Mouse (Mus musculus) erythroid progenitor cell, adult 5-6 weeks (primary cell): ENCODE results near the gene Rhot2. TPM values are rescaled to one million over a fixed set of nuclear protein-coding genes. Genes with fewer than 3 reads are reported as not detected.
A peak's percentile ranks its signal among the peaks of the same experiment; 100 is the strongest.
"Not testable (repeated sequence)": the region's sequence is repeated elsewhere in the genome, so short reads cannot be mapped to it uniquely, and the experiment has no call there.

Experiments used
- ATAC-seq: replicated peaks from 2 replicates; pipeline ENCODE4 v1.8.0; 2016; ENCODE audit warnings: moderate number of reproducible peaks, mild to moderate bottlenecking, moderate TSS enrichment, inconsistent platforms; ENCODE audit not compliant: poor library complexity, low FRiP score, severe bottlenecking
- total RNA-seq, 2 experiments: library from RNA; stranded (forward) in 1 of 2; stranded (reverse) in 1 of 2; fragments of 150-400 nt in 1 of 2; fragments of 186-747, 209-891 nt in 1 of 2; gene quantifications; 2 replicates each; pipeline versions ENCODE4 v1.2.3 to v1.2.4; 2015 to 2017; ENCODE audit warnings: low replicate concordance in 2 of 2

Gene Rhot2
- total RNA-seq, 2 experiments from 2014 or later, result 34.4 to 41.5 TPM

DNA sequence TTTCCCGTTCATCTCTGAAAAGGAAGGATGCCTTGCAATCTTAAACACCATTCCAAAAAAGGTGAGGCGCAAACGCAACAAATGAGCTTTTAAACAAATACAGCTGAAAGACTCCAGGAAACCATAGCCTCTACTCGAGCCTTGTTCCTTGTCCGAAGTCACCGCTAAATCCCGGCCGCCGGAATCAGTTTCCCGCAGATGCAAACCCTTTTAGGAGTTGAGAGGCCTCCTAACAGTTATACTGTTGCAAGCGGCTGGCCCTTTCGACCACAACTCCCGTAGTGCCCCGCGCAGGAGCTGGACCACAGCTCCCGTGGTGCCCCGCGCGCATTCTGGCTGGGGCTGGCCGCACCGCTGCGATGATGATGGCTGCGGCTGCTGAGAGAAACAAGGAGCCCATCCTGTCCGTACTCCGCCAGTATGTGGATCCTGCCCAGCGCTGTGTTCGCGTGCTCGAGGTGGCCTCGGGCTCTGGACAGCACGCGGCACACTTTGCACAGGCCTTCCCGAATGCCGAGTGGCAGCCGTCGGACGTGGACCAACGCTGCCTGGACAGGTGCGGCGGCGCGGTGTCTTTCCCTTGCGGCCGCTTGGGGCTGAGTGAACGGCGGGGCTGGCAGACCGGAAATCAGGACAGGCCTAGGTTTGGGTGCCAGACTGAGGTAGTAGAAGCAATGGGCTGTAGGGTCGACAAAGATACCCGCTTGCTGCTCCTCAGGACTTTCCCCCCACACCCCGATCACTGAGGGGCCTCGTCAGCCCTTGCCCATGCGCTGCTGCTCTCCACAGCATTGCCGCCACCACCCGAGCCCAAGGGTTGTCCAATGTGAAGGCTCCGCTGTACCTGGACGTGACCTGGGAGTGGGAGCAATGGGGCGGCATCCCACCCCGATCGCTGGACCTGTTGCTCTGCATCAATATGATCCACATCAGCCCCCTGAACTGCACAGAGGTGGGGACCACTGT is 30.8 kb upstream of the Rhot2 start:
- peak; percentile 85 for ATAC-seq

DNA sequence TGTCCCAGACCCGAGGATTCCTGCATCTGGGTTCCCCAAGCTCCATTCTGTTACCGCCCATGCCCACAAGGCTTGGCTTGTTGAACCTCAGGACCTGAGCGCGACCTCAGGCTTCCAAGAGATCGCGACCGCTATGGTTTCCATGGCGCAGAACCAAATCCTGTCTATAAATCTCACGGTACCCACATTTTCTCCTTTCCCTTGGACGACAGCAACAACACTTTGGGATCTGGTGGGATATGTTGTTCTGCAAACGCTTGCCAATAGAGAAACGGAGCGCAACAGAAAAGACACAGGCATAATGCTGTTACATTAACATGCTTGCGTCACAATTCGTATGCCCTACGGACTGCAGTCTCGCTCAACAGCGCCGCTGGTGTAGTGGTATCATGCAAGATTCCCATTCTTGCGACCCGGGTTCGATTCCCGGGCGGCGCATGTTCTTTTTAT is 30.1 kb upstream of the Rhot2 start, which contains the start of gene Mettl26:
TSS of gene Mettl26 (plus strand) at position 354 of the 450 bp plus-strand sequence.
- peak; percentile 78 for ATAC-seq

DNA sequence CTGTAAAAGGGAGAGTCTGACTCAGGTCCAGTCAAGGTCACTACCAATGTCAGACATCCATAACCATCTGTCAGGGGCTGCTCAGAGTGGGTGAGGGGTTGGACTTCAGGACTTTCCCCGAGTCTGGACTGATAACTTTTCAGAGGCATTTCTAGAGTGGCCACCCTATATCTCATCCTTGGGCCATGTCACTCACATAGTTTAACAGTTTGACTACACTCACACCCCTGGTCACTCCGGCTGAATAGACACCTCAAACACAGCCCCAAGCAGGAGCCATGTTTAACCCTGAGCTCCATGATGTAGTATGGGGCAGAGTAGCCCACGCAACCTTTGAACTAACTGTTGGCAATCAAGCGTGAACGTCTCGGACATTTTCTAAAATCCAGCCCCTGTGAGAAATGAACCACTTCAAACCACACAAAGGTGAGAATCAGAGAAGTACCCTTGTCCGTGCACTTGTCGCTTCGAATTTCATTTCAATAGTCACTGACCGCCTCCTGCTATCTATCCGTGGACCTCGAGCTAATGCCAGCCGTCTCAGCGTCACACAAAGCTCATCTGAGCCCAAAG is 29.6 kb upstream of the Rhot2 start:
- 0 out of 2 replicates have a peak, but pooled peaks have one; percentile 8 for ATAC-seq

DNA sequence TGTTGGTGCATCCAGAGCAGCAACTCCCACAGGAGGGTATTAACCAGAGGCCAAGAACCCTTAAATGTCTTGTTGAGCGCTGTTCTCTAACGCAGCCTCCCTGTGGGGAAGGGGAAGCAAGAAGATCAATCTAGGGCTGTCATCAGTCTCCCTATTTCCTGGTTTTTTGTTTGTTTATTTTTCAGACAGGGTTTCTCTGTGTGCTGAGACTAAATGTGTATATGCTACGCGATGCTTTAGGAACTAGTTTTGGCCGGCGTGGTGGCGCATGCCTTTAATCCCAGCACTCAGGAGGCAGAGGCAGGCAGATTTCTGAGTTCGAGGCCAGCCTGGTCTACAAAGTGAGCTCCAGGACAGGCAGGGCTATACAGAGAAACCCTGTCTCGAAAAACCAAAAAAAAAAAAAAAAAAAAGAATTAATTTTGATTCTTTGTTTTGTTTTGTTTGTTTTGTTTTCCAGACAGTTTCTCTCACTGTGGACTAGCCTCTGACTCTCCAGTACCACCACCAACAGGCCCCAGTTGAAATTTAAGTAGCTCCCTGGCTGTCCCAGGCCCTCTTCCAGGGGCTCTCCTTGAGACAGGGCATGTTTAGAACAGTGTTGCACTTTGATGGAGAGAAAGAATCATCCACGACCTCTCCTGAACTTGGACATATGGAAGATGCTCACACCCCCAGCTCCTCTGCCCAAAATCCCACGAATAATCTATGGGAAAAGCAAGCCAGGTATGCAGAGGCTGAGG is 28.9 kb upstream of the Rhot2 start:
- no peak for ATAC-seq

DNA sequence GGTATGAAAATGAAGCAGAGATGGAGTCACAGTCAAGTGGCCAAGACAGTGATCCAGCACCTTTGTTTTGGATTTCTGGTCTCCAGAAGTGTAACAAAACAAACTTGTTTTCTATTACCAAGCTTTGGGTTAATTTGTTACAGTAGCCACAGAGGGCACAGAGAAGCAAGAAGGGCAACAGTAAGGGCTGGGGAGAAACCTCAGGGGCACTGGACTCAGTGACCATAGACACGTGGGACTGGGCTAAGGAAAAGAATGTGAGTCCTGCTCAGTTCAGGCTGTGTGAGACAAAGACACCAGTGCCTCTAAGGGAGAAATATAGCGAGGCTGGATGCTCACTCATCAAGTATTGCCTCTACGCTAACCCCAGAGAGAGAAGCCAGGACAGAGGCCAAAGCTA is 28.0 kb upstream of the Rhot2 start:
- no peak for ATAC-seq

DNA sequence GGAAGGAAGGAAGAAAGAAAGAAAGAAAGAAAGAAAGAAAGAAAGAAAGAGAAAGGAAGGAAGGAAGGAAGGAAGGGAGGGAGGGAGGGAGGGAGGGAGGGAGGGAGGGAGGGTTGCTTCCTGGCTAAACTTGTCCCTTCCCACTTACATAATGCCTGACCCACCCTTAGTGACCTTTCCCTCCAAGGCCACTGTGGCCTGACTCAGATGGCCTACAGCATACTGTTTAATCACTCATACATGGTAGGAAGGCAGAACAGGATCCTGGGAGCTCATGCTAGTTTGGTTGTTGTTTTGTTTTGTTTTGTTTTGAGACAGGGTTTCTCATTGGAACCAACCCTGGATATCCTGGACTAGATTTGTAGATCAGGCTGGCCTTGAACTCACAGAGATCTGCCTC is 26.9 kb upstream of the Rhot2 start:
- not testable (repeated sequence) for ATAC-seq

DNA sequence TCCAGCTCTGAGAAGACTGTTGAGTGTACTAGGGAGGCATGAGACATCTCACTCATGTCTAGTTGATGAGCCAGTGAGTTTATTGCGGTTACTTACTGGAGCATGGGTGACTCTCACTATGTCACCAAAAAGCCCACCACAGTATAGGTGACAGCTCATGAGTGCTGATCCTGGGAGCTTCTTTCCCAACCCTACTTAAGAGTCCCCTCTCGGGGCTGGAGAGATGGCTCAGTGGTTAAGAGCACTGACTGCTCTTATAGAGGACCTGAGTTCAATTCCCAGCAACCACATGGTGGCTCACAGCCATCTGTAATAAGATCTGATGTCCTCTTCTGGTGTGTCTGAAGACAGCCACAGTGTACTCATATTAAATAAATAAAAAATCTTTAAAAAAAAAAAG is 25.3 kb upstream of the Rhot2 start:
- ATAC-seq, result no peak

DNA sequence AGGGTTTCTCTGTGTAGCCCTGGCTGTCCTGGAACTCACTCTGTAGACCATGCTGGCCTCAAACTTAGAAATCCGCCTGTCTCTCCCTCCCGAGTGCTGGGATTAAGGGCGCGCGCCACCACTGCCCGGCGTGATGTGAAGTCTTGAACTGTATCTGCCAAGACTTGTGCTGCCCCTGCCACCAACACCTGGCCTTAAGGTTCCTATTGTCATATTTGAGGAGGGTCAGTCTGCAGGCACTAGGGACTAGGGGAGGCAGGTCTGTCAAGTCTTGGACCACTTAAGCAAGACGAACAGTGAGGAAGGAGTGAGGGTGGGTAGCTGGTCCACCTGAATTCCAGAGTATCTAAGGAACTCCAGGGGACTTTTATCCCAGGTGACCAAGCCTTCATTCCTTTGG is 24.8 kb upstream of the Rhot2 start:
- no peak for ATAC-seq

DNA sequence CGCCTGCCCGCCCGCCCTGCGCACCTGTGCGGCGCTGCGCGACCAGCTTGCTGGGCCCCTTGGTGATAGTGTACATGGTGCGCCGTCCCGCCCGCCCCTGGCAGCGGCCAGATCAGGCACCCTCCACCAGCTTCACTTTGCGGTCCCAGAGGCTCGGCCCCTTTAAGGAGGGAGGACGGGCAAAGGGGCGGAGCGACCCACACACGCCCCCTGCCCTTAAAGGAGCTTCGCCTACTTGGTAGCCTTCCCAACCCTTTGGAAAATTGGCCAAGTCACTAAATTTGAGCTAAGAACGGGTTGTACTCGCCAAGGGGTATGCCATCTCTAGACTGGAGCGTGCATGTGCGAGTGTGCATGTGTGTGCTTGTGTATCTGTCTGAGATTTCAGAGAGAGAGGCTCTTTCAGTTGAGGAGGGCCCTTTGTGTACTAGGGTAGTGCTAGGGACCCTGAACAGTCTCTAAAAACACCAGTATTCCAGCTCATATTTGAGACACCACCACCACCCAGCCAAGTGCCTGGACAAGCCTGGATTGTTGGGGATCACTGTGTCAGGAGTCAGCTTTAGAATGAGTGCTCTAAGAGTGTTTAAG is 24.0 kb upstream of the Rhot2 start, which contains the start of gene Mcrip2:
TSS of gene Mcrip2 (minus strand) at position 164 of the 591 bp plus-strand sequence.
- no peak for ATAC-seq

DNA sequence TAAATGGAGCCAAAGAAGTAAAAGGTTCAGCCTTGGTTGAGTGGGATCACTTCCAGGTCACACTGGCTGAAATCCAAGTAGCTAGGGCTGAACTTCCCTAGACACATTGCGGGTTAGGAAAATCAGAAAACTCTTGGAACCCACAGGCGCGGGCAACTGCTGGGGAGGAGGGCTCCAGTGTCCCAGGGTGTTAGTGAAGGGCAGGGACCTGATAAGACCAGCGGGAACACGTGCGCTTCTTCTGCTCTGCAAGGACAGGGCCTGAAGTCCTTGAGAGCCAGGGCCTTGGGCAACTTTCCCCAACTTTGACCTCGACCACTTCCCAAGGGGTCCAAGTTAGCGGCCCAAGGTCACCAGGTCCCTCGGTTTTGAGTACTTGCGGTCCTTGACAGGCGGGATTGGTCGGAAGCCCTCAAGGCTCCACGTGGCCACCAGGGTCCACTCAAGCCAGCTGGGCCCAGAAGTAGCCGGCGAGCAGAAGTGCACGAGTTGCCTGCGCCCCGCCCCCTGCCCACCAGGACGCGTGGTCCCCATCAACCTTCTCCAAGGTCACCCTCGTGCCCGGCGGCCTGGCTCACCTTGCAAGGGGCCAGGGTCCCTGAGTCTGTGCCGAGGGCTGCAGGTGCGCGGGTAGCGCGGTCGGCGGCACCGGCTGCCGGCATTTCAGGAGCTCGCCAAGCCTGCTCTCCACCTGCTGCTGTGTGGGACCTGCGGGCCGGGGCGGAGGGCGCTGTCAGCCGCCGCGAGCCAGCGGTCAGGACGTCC is 23.4 kb upstream of the Rhot2 start:
- ATAC-seq, result peak; percentile 61

DNA sequence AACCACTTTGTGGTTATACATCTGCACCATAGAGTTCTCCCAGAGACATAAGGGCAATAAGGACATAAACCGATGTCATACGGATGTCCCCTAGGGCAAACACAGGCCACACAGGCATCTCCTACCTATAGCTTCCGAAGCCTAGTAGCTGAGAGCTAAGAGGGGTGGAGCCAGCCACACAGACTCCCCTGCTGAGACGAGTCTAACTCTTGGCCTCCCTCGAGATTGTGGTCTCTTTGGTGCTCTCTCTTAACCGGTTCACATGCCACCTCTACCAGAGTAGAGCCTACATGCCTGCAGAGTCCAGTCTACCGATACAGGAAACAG is 22.8 kb upstream of the Rhot2 start:
- ATAC-seq, result no peak

DNA sequence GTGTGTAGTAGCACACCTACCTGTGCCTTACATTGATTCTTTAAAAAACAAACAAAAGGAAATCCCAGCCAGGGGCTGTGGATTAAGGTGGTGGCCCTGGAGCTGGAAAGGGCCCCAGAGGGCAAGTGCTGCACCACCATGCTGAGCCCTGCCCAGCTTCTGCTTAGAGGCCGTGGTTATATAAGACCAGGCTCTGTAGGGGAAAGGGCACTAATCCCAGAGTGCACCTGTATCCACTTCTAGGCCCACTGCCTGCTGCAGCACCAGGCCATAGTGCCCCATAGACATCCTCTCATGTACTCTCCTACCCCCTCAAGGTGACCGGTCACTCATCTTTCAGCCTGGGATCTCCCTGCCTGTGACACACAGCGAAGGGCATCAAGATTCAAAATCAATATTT is 21.5 kb upstream of the Rhot2 start:
- no peak for ATAC-seq

DNA sequence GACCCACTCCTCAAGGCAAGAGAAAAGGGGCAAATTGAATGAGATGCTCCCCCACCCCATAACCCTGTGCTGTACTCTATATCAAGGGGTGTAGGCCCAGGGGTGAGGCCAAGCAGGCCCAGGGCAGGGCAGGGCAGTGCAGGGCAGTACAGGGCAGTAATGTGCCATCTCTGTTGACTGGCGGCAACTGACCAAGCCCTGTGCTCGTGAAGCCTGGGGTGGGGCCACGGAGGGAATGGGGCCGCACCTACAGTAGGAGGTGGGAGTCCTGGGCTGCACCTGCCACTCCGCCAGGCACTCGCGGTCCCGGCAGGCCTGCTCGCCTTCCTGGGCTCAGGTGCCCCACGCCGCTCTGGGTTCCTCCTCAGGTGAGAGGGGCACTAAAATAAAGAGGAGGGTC is 20.6 kb upstream of the Rhot2 start:
- no peak for ATAC-seq

DNA sequence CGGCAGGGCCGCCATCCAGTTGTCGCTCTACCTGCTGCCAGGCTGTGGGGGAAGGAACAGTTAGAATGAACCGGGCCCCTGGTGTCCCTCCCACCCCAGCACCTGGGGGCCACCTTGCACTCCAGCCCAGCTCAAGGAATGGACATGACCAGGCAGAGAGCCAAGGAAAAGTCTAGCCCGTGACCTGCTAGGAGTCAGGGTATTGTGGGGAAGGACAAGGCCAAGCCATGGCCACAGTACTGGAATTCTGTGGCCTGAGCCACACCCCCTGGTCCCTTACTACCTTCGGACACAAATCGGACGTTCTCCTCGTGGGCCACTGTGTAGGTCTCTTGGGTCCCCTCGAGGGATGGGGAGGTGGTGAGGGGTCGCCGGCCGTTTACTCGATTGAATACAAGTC is 19.7 kb upstream of the Rhot2 start:
- ATAC-seq, result no peak

DNA sequence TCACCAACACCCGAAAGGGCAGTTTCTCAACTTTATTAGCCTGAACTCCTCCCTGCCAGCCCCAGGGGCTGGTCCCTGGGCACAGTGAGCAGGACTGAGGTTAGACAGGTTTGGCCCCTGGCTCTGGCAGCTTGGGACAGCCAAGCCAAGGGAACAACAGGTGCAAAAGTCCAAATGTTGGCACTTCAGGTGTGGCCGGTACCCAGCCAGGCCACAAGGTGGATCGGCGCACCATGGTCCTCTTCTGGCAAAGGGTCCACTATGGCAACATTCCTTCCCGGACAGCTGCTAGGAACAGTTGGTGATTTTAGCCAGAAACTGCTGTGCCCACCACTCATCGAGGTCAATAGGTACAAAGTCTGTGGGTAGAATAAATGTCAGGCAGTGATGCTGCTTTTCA is 19.0 kb upstream of the Rhot2 start:
- ATAC-seq, result no peak

DNA sequence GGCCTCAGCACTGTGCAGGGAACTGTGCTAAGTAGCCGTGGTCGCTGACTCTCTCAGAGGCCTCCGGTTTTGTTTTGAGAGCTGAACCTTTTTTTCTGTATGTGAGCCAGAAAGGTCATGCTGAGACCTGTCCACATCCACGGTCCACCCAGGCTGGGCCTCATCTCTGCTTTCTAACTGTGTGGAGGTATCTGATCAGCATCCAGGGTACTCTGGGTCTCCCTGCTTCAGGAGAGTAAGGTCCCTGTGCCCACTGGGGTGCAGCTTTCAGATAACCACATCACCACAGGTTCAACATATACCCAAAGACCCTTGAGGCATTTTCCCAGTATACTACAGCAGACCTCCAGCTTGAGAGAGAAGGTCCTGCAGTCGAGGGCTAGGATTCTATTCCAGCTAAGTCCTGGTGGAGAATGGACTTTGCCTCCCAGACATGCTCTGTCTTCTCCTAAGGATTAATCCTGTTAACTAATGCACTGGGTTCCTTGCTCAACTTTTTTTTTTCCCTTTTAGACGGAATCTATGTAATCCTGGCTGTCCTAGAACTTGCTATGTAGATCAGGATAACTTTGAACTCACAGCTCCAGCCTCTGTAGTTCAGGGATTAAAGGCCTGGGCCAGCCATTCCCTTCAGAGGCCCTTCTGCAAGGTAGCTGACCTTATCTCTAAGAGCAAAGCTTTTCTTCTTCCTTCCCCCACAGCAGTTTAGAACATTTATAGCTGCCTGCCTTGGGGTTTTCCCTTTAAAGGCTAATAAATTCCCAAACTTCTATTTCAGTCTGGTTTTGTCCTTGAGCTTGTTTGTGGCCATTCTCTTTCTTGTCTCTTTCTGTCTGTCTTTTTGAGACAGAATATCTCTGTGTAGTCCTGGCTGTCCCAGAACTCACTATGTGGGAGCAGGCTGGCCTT is 17.3 kb upstream of the Rhot2 start:
- ATAC-seq, result no peak

DNA sequence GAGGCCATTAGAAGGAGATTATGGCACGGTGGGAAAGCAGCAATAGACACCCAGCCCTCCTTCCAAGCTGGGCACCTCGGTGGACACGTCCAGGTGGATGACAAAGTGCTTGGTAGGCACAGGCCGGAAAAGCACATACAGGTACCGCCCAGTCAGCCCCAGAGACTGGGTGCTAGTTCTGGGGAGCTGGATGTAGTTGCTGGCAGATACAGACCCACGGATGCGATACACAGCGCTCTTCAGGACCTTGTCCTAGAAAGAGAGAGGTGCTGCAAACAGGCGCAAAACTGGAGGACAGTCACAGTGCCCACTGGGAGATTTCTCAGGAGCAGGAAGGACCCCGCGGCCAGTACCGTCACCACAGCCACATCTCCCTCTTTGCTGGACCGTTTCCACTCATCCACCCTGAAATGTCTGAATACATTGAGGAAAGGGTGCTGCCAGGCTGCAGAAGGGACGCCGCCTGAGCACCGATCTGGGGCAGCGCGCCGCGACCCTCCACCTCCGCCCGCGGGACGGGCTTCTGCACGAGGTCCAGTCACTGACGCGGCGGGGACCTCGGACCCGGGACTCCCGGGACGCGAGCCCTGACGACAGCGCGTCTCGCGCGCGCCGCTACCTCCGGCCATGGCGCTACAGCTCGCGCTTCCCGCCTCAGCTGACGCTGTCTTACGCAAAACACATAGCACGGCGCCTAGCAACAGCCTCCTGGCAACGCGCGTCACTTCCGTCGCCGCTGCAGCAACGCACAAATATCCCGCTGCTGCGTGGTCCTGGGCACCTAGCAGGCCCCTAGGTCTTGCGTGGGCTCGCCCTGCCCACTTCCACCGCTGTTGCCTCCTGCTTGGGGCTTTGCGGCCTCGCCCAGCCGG is 16.4 kb upstream of the Rhot2 start, which contains the start of gene Wdr90:
TSS of gene Wdr90 (minus strand) at position 670 of the 872 bp plus-strand sequence.
- ATAC-seq, result peak; percentile 94
